Mouse (Mus musculus): ENCODE measurements around the gene Rsad1. TPM values are rescaled to one million over a fixed set of nuclear protein-coding genes. Genes with fewer than 3 reads are reported as not detected.

Rsad1 gene
- total RNA-seq, 4 experiments from 2014 or later: 4.0 to 5.1 (median 4.4) TPM

DNA sequence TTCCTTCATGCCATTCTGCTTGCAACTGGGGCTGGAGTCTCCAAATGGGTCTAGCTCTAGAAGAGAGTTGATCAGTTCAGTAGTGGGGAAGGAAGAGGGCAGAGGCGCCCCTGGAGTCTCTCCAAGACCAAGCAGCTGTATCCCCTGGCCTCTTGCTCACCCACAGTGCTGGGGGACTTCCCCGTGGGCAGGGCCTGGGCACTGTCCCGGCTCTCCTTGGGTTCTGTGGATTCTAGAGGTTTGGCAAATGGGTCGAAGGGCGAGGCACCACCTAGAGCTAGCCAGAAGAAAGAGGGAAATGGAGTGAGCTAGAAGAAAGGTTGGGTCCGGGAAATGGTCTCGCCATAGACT lies 57.3 kb downstream of the Rsad1 start:
- DNase-seq (ENCODE audit: low spot score in 2 of 2): no peak

- no peak for DNase-seq (ENCODE audit: low spot score in 2 of 2)
These were observed 57.9 kb downstream of the Rsad1 start for GRCm38 (mm10) chr11:94491035-94491748.

Other genes with a start within 250 kb of the Rsad1 start
- gene Luc7l3, start 227.3 kb downstream of the Rsad1 start, total RNA-seq (2022): 10 to 100 TPM; 21.7 to 37.7 (median 28.2) TPM
- gene Ankrd40, start 221.3 kb downstream of the Rsad1 start, total RNA-seq (2022): 100 to 1,000 TPM; 219 to 291 (median 246) TPM
- under 1 TPM; 0.17 to 0.65 (median 0.36) TPM for gene Abcc3, start 156.3 kb downstream of the Rsad1 start, total RNA-seq (2022)
- 1 to 10 TPM in 2 of 4 experiments, under 1 TPM in 2; 0.63 to 1.3 (median 0.86) TPM for gene Cacna1g, start 75.1 kb downstream of the Rsad1 start, total RNA-seq (2022)
- not detected for gene Spata20, start 63.1 kb downstream of the Rsad1 start, total RNA-seq (2022)
- under 1 TPM in 1 of 4 experiments, not detected in 3; 0.11 TPM for gene Epn3, start 49.3 kb downstream of the Rsad1 start, total RNA-seq (2022)
- gene Mycbpap, start 27.5 kb downstream of the Rsad1 start, total RNA-seq (2022): not detected
- 10 to 100 TPM in 2 of 4 experiments, 1 to 10 TPM in 2; 3.0 to 32.8 (median 13.1) TPM for gene Chad, start 15.8 kb upstream of the Rsad1 start, total RNA-seq (2022)
- gene Acsf2, start 52.6 kb upstream of the Rsad1 start, total RNA-seq (2022): 1 to 10 TPM; 1.2 to 2.6 (median 1.9) TPM
- 10 to 100 TPM; 35.1 to 44.4 (median 36.4) TPM for gene Lrrc59, start 80.5 kb upstream of the Rsad1 start, total RNA-seq (2022)
- 10 to 100 TPM; 43.5 to 48.0 (median 45.8) TPM for gene Mrpl27, start 104.5 kb upstream of the Rsad1 start, total RNA-seq (2022)
- gene Eme1, start 104.7 kb upstream of the Rsad1 start, total RNA-seq (2022): not detected
- gene Xylt2, start 128.3 kb upstream of the Rsad1 start, total RNA-seq (2022): 1 to 10 TPM; 2.3 to 4.3 (median 3.7) TPM
- gene Gm11541, start 155.2 kb upstream of the Rsad1 start, total RNA-seq (2022): not detected
- gene Cdc34b, start 192.5 kb upstream of the Rsad1 start, total RNA-seq (2022): 1 to 10 TPM in 3 of 4 experiments, under 1 TPM in 1; 0.63 to 1.6 (median 1.1) TPM
- not detected for gene Tmem92, start 233.4 kb upstream of the Rsad1 start, total RNA-seq (2022)